Mouse (Mus musculus) c-Kit-positive CD71-negative TER-119-negative erythroid progenitor cells, embryonic 14.5 days (primary cell): ENCODE measurements around the gene Wdr19.

Source experiments
- DNase-seq: peaks from one replicate; pipeline ENCODE4 v3.0.0-alpha.2; 2013; ENCODE audit warnings: low read depth

The Wdr19 gene

GRCm38 (mm10) chr5:65199346-65200128 lies at the start of gene Wdr19:
Gene Wdr19 (plus strand): TSS chr5:65199696.
- DNase-seq: peak; percentile 98

- DNase-seq: no peak
Observed at GRCm38 (mm10) chr5:65149706-65150105, 49.8 kb upstream of the Wdr19 start.

GRCm38 (mm10) chr5:65150376-65150955 lies 49.0 kb upstream of the Wdr19 start:
- no peak for DNase-seq

- no peak for DNase-seq
Observed at GRCm38 (mm10) chr5:65151276-65151675, 48.2 kb upstream of the Wdr19 start.

- DNase-seq: no peak
Observed at GRCm38 (mm10) chr5:65151767-65152166, 47.7 kb upstream of the Wdr19 start.

GRCm38 (mm10) chr5:65154287-65154686 lies 45.2 kb upstream of the Wdr19 start:
- DNase-seq: no peak

GRCm38 (mm10) chr5:65156853-65157252 lies 42.6 kb upstream of the Wdr19 start:
- peak; percentile 33 for DNase-seq

GRCm38 (mm10) chr5:65157412-65158381 lies 41.8 kb upstream of the Wdr19 start:
- no peak for DNase-seq

- no peak for DNase-seq
Observed at GRCm38 (mm10) chr5:65158696-65159305, 40.7 kb upstream of the Wdr19 start.

GRCm38 (mm10) chr5:65163001-65163400 lies 36.5 kb upstream of the Wdr19 start:
- no peak for DNase-seq

- DNase-seq: no peak
Observed at GRCm38 (mm10) chr5:65163489-65164092, 35.9 kb upstream of the Wdr19 start.

GRCm38 (mm10) chr5:65170206-65170605 lies 29.3 kb upstream of the Wdr19 start:
- no peak for DNase-seq

- DNase-seq: no peak
Observed at GRCm38 (mm10) chr5:65175035-65175917, 24.2 kb upstream of the Wdr19 start.

GRCm38 (mm10) chr5:65175918-65176484 lies 23.5 kb upstream of the Wdr19 start:
- no peak for DNase-seq

- DNase-seq: no peak
Observed at GRCm38 (mm10) chr5:65177026-65177514, 22.4 kb upstream of the Wdr19 start.

- no peak for DNase-seq
Observed at GRCm38 (mm10) chr5:65178477-65178876, 21.0 kb upstream of the Wdr19 start.

- no peak for DNase-seq
Observed at GRCm38 (mm10) chr5:65181160-65181793, 18.2 kb upstream of the Wdr19 start.

GRCm38 (mm10) chr5:65181794-65182169 lies 17.7 kb upstream of the Wdr19 start:
- DNase-seq: no peak

- DNase-seq: no peak
Observed at GRCm38 (mm10) chr5:65182268-65182667, 17.2 kb upstream of the Wdr19 start.

GRCm38 (mm10) chr5:65191601-65192000 lies 7.9 kb upstream of the Wdr19 start:
- no peak for DNase-seq
